Mouse (Mus musculus) liver, postnatal 0 days (tissue): ENCODE data around the gene Ago1. TPM values are rescaled to one million over a fixed set of nuclear protein-coding genes. Genes with fewer than 3 reads are reported as not detected.

Source experiments
- ATAC-seq: fragments of 200-750 bp; cut with Nextera tagmentation; 2 replicates; pipeline ENCODE4 v1.8.0; 2017; ENCODE audit warnings: mild to moderate bottlenecking, moderate library complexity
- DNase-seq: peaks from one replicate; pipeline ENCODE4 v3.0.0-alpha.2; 2016
- H3K27ac ChIP-seq: fragments of 300-500 bp; sonication (generic); 2 replicates; pipeline ENCODE4 v1.5.1; 2014; ENCODE audit warnings: antibody characterized with exemption, moderate library complexity, mild to moderate bottlenecking, low read depth
- H3K27me3 ChIP-seq: fragments of 300-500 bp; sonication (generic); 2 replicates; pipeline ENCODE4 v1.6.1; 2014; ENCODE audit warnings: low read length, control low read depth, mixed read lengths; ENCODE audit not compliant: insufficient read depth
- H3K36me3 ChIP-seq: fragments of 300-500 bp; sonication (generic); replicated peaks from 2 replicates; pipeline ENCODE4 v1.6.1; 2014; ENCODE audit warnings: mild to moderate bottlenecking, control low read depth, low read length, moderate library complexity, mixed read lengths; ENCODE audit not compliant: insufficient read depth
- H3K4me1 ChIP-seq: fragments of 300-500 bp; sonication (generic); 2 replicates; pipeline ENCODE4 v1.6.1; 2014; ENCODE audit warnings: antibody characterized with exemption, mild to moderate bottlenecking, control low read depth; ENCODE audit not compliant: insufficient read depth
- H3K4me2 ChIP-seq: fragments of 300-500 bp; sonication (generic); 2 replicates; pipeline ENCODE4 v1.6.1; 2014; ENCODE audit warnings: low read depth, mild to moderate bottlenecking, low read length, moderate library complexity, mixed read lengths
- H3K4me3 ChIP-seq: fragments of 300-500 bp; sonication (generic); 2 replicates; pipeline ENCODE4 v1.5.1; 2014; ENCODE audit warnings: low read depth, low read length
- H3K9ac ChIP-seq: fragments of 300-500 bp; sonication (generic); replicated peaks from 2 replicates; pipeline ENCODE4 v1.6.1; 2014; ENCODE audit warnings: mild to moderate bottlenecking, moderate library complexity
- H3K9me3 ChIP-seq: fragments of 300-500 bp; sonication (generic); 2 replicates; pipeline ENCODE4 v1.6.1; 2016; ENCODE audit warnings: mild to moderate bottlenecking, control low read depth, low read length, mixed read lengths
- CTCF ChIP-seq: sonication (generic); IDR thresholded peaks from 2 replicates; pipeline ENCODE4 v1.5.1; 2016; ENCODE audit warnings: antibody characterized with exemption, low read depth
- EP300 ChIP-seq: IDR thresholded peaks from 2 replicates; pipeline ENCODE4 v1.6.1; 2016; ENCODE audit warnings: antibody characterized with exemption, low read depth, mild to moderate bottlenecking
- WGBS: fragments of 180-500 bp; shearing (Covaris S2); extraction: QIAGEN DNeasy Blood & Tissue Kit; methylation state at CpG from one replicate; pipeline ENCODE4 v1.1.7; 2014; ENCODE audit not compliant: insufficient replicate concordance; 5-methylcytosine and 5-hydroxymethylcytosine counted together
- polyA plus RNA-seq: library from polyadenylated mRNA; unstranded; fragments of >200 nt; fragmentation: Nextera tagmentation; extraction: Ambion mirVana; gene quantifications from 2 replicates; pipeline ENCODE4 v1.2.1, GENCODE M21; 2015

The Ago1 gene
- polyA plus RNA-seq, 1 experiment from 2014 or later = 0.97 TPM

- WGBS = 77% methylated on average over 1 of the region's 1 CpGs
- Histone ChIP-seq H3K4me2 (no peak overlapping the region), H3K36me3 (peaks cover 27% of the 10 kb centered on the region), H3K4me3 (no peak overlapping the region), H3K9me3 (no peaks in the 10 kb centered on the region), H3K27me3 (no peaks in the 10 kb centered on the region), H3K9ac (no peak overlapping the region), H3K4me1 (no peaks in the 10 kb centered on the region), H3K27ac (no peak overlapping the region)
- no peak for TF ChIP-seq CTCF
- no peak for TF ChIP-seq EP300
- DNase-seq = no peak
- ATAC-seq = no peak
Measured at GRCm38 (mm10) chr4:126450268-126450667, 18.1 kb downstream of the Ago1 start.

GRCm38 (mm10) chr4:126447126-126447525 is 21.3 kb downstream of the Ago1 start:
- WGBS = 81% methylated on average over 7 of the region's 7 CpGs
- ATAC-seq = no peak
- TF ChIP-seq EP300 (no peak), CTCF (no peak)
- no peak overlapping the region for H3K4me2 ChIP-seq
- DNase-seq = no peak
- H3K27me3 ChIP-seq = no peaks in the 10 kb centered on the region
- H3K27ac ChIP-seq = no peak overlapping the region
- peaks cover 18% of the 10 kb centered on the region; the same call in 1 of the 2 replicates for H3K36me3 ChIP-seq
- H3K4me3 ChIP-seq = no peak overlapping the region
- H3K9ac ChIP-seq = no peak overlapping the region
- no peaks in the 10 kb centered on the region for H3K4me1 ChIP-seq
- no peaks in the 10 kb centered on the region for H3K9me3 ChIP-seq

- no peaks in the 10 kb centered on the region for H3K4me1 ChIP-seq
- DNase-seq (no peak), ATAC-seq (no peak)
- 69% methylated on average over 3 of the region's 3 CpGs for WGBS
- no peak overlapping the region for H3K4me3 ChIP-seq
- H3K9ac ChIP-seq = no peak overlapping the region
- no peaks in the 10 kb centered on the region for H3K27me3 ChIP-seq
- TF ChIP-seq EP300 (no peak), CTCF (no peak)
- no peaks in the 10 kb centered on the region for H3K9me3 ChIP-seq
- peaks cover 30% of the 10 kb centered on the region for H3K36me3 ChIP-seq
- H3K27ac ChIP-seq = no peak overlapping the region
- no peak overlapping the region for H3K4me2 ChIP-seq
Measured at GRCm38 (mm10) chr4:126444528-126444927, 23.9 kb downstream of the Ago1 start.

- no peaks in the 10 kb centered on the region for H3K9me3 ChIP-seq
- DNase-seq = no peak
Measured at GRCm38 (mm10) chr4:126438261-126438660, 30.1 kb downstream of the Ago1 start.

GRCm38 (mm10) chr4:126436268-126436667 is 32.1 kb downstream of the Ago1 start:
- H3K27me3 ChIP-seq = no peaks in the 10 kb centered on the region
- ATAC-seq (no peak), DNase-seq (no peak)
- no peak overlapping the region for H3K27ac ChIP-seq
- H3K9ac ChIP-seq = no peak overlapping the region
- H3K4me2 ChIP-seq = no peak overlapping the region
- peaks cover 16% of the 10 kb centered on the region for H3K36me3 ChIP-seq
- TF ChIP-seq EP300 = no peak
- TF ChIP-seq CTCF = no peak
- no peaks in the 10 kb centered on the region for H3K4me1 ChIP-seq
- WGBS = 73% methylated on average over 2 of the region's 2 CpGs
- H3K4me3 ChIP-seq = no peak overlapping the region
- no peaks in the 10 kb centered on the region for H3K9me3 ChIP-seq

More at GRCm38 (mm10) chr4:126438261-126438660, 30.1 kb downstream of the Ago1 start:
- Histone ChIP-seq H3K9ac (no peak overlapping the region), H3K27me3 (no peaks in the 10 kb centered on the region), H3K27ac (no peak overlapping the region), H3K4me3 (no peak overlapping the region), H3K36me3 (peaks cover 27% of the 10 kb centered on the region), H3K4me2 (no peak overlapping the region), H3K4me1 (no peaks in the 10 kb centered on the region)
- WGBS = 61% methylated on average over 5 of the region's 5 CpGs
- no peak for ATAC-seq
- TF ChIP-seq EP300 = no peak
- TF ChIP-seq CTCF = no peak

GRCm38 (mm10) chr4:126434094-126434493 is 34.3 kb downstream of the Ago1 start:
- DNase-seq (no peak), ATAC-seq (no peak)
- WGBS = 86% methylated on average over 2 of the region's 2 CpGs
- no peak overlapping the region for H3K4me2 ChIP-seq
- H3K9me3 ChIP-seq = no peaks in the 10 kb centered on the region
- no peaks in the 10 kb centered on the region for H3K27me3 ChIP-seq
- H3K4me3 ChIP-seq = no peak overlapping the region
- TF ChIP-seq CTCF (no peak), EP300 (no peak)
- H3K36me3 ChIP-seq = peaks cover 6% of the 10 kb centered on the region; the same call in 1 of the 2 replicates
- H3K9ac ChIP-seq = no peak overlapping the region
- H3K4me1 ChIP-seq = peaks cover 8% of the 10 kb centered on the region; the same call in 1 of the 2 replicates
- H3K27ac ChIP-seq = no peak overlapping the region

GRCm38 (mm10) chr4:126433175-126433574 is 35.2 kb downstream of the Ago1 start:
- H3K9ac ChIP-seq = no peak overlapping the region
- H3K4me3 ChIP-seq = no peak overlapping the region
- ATAC-seq (no peak), DNase-seq (no peak)
- H3K4me2 ChIP-seq = no peak overlapping the region
- H3K4me1 ChIP-seq = peaks cover 11% of the 10 kb centered on the region; the same call in 1 of the 2 replicates
- H3K27me3 ChIP-seq = no peaks in the 10 kb centered on the region
- no peaks in the 10 kb centered on the region for H3K36me3 ChIP-seq
- no peak for TF ChIP-seq EP300
- no peak for TF ChIP-seq CTCF
- 80% methylated on average over 4 of the region's 4 CpGs for WGBS
- no peaks in the 10 kb centered on the region for H3K9me3 ChIP-seq
- no peak overlapping the region for H3K27ac ChIP-seq
